Mouse (Mus musculus) layer of hippocampus, adult 2 months (tissue): Measurements from ENCODE around the gene Vmn1r65. TPM values are rescaled to one million over a fixed set of nuclear protein-coding genes. Genes with fewer than 3 reads are reported as not detected.
"Not testable (repeated sequence)": the region's sequence is repeated elsewhere in the genome, so short reads cannot be mapped to it uniquely, and the experiment has no call there.

Experiments used
- DNase-seq, 2 experiments: peaks; one replicate each; pipeline ENCODE4 v3.0.0; 2022; ENCODE audit warnings: low spot score in 2 of 2
- H3K27ac ChIP-seq: fragments of 200-600 bp; 2 replicates; pipeline ENCODE4 v1.8.1; 2022
- H3K4me3 ChIP-seq: fragments of 200-600 bp; 2 replicates; pipeline ENCODE4 v1.8.1; 2022; ENCODE audit warnings: mild to moderate bottlenecking
- CTCF ChIP-seq: fragments of 200-600 bp; conservative IDR thresholded peaks from 2 replicates; pipeline ENCODE4 v1.8.1; 2022; ENCODE audit warnings: antibody characterized with exemption, mild to moderate bottlenecking, moderate library complexity
- long read RNA-seq, 2 experiments: library from polyadenylated mRNA; stranded (forward); transcript quantifications; one replicate each; pipeline ENCODE4 v2.0.0; 2021; ENCODE audit warnings: borderline mapping rate in 2 of 2
- total RNA-seq, 2 experiments: library from RNA; stranded (reverse); gene quantifications; 2 replicates each; pipeline ENCODE4 v1.2.3; 2021

Gene Vmn1r65
- total RNA-seq, result not detected
- long read RNA-seq, experiment 1, result 0 reads
- long read RNA-seq, experiment 2, result 0 reads

- no peak for DNase-seq
- H3K4me3 ChIP-seq, result no peak within 1 kb of the TSS
- H3K27ac ChIP-seq, result no peak within 1 kb of the TSS
- no peak for TF ChIP-seq CTCF
These were observed at the start of gene Vmn1r65 for GRCm38 (mm10) chr7:6010910-6011309. Gene Vmn1r65, minus strand, starts transcription at chr7:6011010.

DNA sequence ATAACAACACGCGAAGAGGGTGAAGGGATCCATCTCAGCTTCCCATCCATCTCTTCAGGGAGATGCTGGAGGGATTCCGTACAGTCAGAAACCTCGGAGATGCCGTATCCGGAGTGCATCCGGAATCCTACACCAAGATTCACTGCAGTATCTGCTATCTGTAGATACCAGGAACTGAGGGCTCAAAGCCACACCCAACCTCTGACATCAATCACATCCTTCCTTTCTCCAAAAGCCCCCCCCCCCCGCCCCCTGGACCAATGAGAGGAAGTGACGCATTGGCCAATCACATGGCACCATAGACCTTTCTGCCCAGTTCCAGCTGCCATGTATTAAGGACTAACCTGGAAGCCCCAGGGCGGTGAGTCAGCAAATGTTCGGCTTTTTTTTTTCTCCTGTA lies 34.1 kb upstream of the Vmn1r65 start, which contains the start of gene Nlrp4c:
Gene Nlrp4c (plus strand): TSS at position 301 of the 400 bp plus-strand sequence.
- no peak for DNase-seq
- no peak within 1 kb of the TSS for H3K4me3 ChIP-seq
- TF ChIP-seq CTCF, result no peak
- H3K27ac ChIP-seq, result no peak within 1 kb of the TSS

DNA sequence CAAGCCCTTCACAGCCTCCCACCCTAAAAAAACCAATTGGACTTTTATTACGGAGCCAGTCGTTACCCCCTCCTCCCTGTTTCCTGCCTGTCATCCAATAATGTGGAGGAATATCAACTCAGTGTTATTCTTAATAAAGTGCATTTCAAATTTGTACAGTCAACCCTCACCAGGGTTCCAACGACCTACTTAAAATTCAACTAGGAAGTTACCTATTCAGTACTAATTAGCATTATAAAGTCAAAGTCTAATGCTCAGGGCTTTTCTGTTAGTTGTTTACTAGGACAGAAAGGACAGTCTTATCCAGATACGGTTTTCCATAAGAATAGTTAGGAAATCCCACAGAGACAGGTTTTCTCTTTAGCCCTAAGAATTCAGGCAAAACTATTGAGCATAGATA lies 28.4 kb downstream of the Vmn1r65 start:
- not testable (repeated sequence) for H3K27ac ChIP-seq, H3K4me3 ChIP-seq, DNase-seq

DNA sequence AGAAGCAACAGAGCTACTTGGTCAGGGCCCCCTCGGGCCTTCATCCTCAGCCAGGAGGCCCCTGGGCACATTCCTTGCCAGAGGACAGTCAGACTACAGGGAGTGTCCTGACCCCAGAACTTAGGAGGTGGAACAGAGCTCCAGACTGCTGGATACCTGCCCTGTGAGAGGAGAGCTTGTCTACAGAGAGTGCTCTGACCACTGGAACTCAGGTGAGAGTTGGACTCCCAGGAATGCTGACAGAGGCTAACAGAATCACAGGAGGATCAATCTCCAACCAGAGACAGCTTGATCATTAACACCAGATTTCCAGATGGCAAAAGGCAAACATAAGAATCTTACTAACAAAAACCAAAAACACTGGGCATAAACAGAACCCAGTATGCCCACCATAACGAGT lies 38.3 kb downstream of the Vmn1r65 start:
- not testable (repeated sequence) for DNase-seq, H3K27ac ChIP-seq, H3K4me3 ChIP-seq

Other genes starting within 250 kb of the Vmn1r65 start
- gene Vmn1r63, start 205.6 kb downstream of the Vmn1r65 start, total RNA-seq, result not detected
- not detected for gene Vmn1r64, start 126.5 kb downstream of the Vmn1r65 start, total RNA-seq
- gene Nlrp4c, start 34.2 kb upstream of the Vmn1r65 start, total RNA-seq, result not detected
- gene Zfp787, start 145.0 kb upstream of the Vmn1r65 start, total RNA-seq, result 10 to 100 TPM; 26.2 to 27.3 TPM
- gene Zfp444, start 161.2 kb upstream of the Vmn1r65 start, total RNA-seq, result 10 to 100 TPM; 55.8 to 57.2 TPM
- gene Galp, start 186.1 kb upstream of the Vmn1r65 start, total RNA-seq, result not detected
- gene Zscan5b, start 211.3 kb upstream of the Vmn1r65 start, total RNA-seq, result not detected
- gene Epp13, start 241.7 kb upstream of the Vmn1r65 start, total RNA-seq, result not detected